Mouse (Mus musculus) lung, postnatal 25 days (tissue): ENCODE measurements around the gene Olfr1082.
"Not testable (repeated sequence)": the region's sequence is repeated elsewhere in the genome, so short reads cannot be mapped to it uniquely, and the experiment has no call there.

Experiments used
- DNase-seq: peaks from one replicate; pipeline ENCODE4 v3.0.0; 2022; ENCODE audit warnings: low spot score

The Olfr1082 gene

GRCm38 (mm10) chr2:86598866-86599265 is at the start of gene Olfr1082:
Olfr1082 (minus strand) TSS chr2:86598966.
- not testable (repeated sequence) for DNase-seq

DNA sequence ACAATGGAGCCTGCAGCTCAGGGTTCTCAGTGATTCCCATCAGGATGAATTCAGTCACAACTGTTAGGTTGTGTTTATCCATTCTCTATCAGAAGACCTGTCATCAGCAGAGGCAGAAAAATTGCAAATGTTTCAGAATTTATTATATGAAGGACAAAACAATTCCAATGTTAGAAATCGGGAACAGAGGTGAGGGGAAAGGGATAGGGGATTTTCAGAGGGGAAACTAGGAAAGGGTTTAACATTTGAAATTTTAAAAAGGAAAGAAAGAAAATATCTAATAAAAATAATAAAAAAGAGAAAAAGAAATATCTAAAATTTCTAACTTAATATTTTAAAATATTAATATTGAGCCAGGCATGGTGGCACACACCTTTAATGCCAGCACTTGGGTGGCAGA is 40.9 kb upstream of the Olfr1082 start, which contains the start of gene Olfr1084:
Olfr1084 (minus strand) TSS at position 101 of the 400 bp plus-strand sequence.
- not testable (repeated sequence) for DNase-seq

DNA sequence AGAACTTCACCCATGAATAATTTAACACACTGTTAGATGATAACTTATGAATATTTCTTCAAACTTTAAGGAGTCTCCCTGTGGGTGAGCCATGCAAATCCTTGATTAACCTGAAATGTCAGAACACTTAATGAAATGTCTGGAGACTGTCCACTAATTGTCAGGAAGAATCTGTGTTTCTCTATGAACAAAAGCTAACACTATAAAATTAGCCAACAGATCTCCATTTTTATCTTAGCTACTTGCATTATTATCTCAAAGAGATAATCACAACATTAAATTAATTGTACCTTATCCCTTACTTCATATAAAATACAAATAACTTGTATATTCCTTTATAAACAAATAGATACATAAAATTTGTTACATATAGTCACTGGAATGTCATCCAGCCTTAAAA is 40.6 kb downstream of the Olfr1082 start, which contains the start of gene Olfr1080:
Olfr1080 (minus strand) TSS at position 101 of the 400 bp plus-strand sequence.
- DNase-seq: not testable (repeated sequence)
